Mouse (Mus musculus): Measurements from ENCODE around the gene Tcp10c. TPM values are rescaled to one million over a fixed set of nuclear protein-coding genes. Genes with fewer than 3 reads are reported as not detected.
"Not testable (repeated sequence)": the region's sequence is repeated elsewhere in the genome, so short reads cannot be mapped to it uniquely, and the experiment has no call there.

Gene Tcp10c
- polyA plus RNA-seq (2021) = 0.08 TPM

GRCm38 (mm10) chr17:13354521-13354920, at the start of gene Tcp10c:
Tcp10c (plus strand) TSS chr17:13354572.
- CTCF ChIA-PET; in situ Hi-C loops (cut with MboI; ENCODE audit: low pct_unique_long_range_greater_than_20kb); POLR2A ChIA-PET; H3K27me3 ChIP-seq; ATAC-seq; DNase-seq (ENCODE audit: low read depth, low spot score): not testable (repeated sequence)

DNA sequence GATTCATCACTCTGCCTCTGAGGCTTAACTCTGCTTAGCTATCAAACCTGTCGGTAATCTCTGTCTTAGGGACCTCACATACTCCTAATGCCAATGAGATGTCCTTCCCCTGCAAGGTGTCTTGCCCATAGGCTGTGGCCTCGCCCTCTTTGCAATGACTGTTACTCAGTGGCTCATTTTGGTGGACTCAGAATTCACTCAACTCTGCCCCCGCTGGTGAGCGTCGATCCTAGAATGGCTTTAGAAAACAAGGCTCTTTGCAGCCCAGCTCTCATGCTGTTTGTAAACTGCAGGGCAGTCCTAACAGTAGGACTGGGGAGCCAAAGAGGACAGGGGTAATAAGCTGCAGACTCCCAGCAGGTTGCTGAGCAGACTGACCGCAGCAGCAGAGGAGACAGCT, 46.5 kb upstream of the Tcp10c start:
- POLR2A ChIA-PET; H3K27me3 ChIP-seq; in situ Hi-C loops (cut with MboI; ENCODE audit: low pct_unique_long_range_greater_than_20kb); CTCF ChIA-PET; DNase-seq (ENCODE audit: low read depth, low spot score): not testable (repeated sequence)
- peak; percentile 84 for ATAC-seq

- CTCF ChIA-PET; in situ Hi-C loops (cut with MboI; ENCODE audit: low pct_unique_long_range_greater_than_20kb); POLR2A ChIA-PET; DNase-seq (ENCODE audit: low read depth, low spot score); H3K27me3 ChIP-seq: not testable (repeated sequence)
- peak; percentile 45 for ATAC-seq
Measured at GRCm38 (mm10) chr17:13308344-13308743, 46.0 kb upstream of the Tcp10c start.

- H3K27me3 ChIP-seq; CTCF ChIA-PET; POLR2A ChIA-PET; DNase-seq (ENCODE audit: low read depth, low spot score); in situ Hi-C loops (cut with MboI; ENCODE audit: low pct_unique_long_range_greater_than_20kb): not testable (repeated sequence)
- peak; percentile 13 for ATAC-seq
Measured at GRCm38 (mm10) chr17:13308746-13309145, 45.6 kb upstream of the Tcp10c start.

GRCm38 (mm10) chr17:13309182-13309631, 45.2 kb upstream of the Tcp10c start:
- in situ Hi-C loops (cut with MboI; ENCODE audit: low pct_unique_long_range_greater_than_20kb); DNase-seq (ENCODE audit: low read depth, low spot score); CTCF ChIA-PET; POLR2A ChIA-PET; ATAC-seq; H3K27me3 ChIP-seq: not testable (repeated sequence)

DNA sequence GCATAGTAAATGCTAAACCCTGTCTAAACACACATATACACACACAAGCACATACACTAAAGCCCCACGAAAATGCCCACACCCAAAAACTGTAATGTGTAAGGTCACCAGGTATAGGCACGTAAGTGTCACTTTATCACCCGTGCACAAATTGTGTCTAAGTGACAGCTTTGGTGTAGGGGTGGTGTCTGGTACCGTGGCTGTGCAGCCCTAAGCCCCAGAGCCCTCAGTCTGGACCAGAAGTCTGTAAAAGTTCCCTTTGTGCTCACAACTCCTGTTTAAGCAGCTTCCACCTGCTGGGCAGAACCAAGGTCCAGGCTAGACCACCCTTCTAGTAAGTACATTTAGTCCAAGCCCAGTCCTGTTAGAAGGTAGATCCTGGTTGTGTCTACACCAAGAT, 24.4 kb upstream of the Tcp10c start:
- H3K27me3 ChIP-seq; in situ Hi-C loops (cut with MboI; ENCODE audit: low pct_unique_long_range_greater_than_20kb); POLR2A ChIA-PET; DNase-seq (ENCODE audit: low read depth, low spot score); CTCF ChIA-PET; ATAC-seq: not testable (repeated sequence)

DNA sequence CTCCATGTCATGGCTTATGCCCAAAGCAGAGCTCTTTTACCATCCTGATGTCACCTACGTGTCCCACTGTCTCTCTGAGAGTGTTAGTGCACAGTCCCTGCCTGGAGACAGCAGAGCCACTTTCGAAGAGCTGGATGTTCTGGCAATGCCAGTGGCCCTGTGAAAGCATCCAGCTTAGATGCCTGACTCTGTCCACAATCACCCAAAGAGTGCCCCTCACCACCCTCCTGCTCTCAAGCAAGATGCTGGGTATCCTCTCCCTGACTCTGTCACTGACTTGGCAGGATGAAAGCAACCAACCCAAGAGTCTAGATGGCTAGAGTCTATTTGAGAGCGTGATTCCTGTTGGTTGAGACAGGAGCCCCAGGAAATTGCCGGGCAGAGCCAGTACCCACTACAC, 23.2 kb upstream of the Tcp10c start:
- H3K27me3 ChIP-seq; CTCF ChIA-PET; POLR2A ChIA-PET; in situ Hi-C loops (cut with MboI; ENCODE audit: low pct_unique_long_range_greater_than_20kb); ATAC-seq; DNase-seq (ENCODE audit: low read depth, low spot score): not testable (repeated sequence)

DNA sequence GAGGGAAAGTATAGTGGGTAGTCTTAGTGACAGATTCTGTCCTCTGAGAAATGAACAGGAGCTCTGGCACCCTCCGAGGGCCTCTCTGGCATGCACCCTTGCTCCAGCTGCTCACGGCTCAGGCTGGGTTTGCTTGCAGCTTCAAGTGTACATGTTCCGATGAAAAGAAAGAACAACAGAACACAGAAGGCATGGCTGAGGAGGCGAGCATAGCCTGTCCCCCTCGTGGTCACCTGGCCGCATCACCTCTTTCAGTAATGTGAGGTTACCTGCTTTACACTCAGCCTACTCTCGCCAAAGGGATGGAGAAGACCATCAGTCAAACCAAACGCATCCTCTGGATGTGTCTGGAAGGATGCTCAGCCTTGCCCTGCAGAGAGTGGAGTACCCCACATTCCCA, 21.9 kb upstream of the Tcp10c start:
- POLR2A ChIA-PET; in situ Hi-C loops (cut with MboI; ENCODE audit: low pct_unique_long_range_greater_than_20kb); CTCF ChIA-PET; ATAC-seq; H3K27me3 ChIP-seq; DNase-seq (ENCODE audit: low read depth, low spot score): not testable (repeated sequence)

- ATAC-seq = peak; percentile 87
- POLR2A ChIA-PET; CTCF ChIA-PET; in situ Hi-C loops (cut with MboI; ENCODE audit: low pct_unique_long_range_greater_than_20kb); H3K27me3 ChIP-seq: not testable (repeated sequence)
- TF ChIP-seq CTCF (IDR thresholded peaks at IDR 0.05) = peak; percentile 53
- peak; percentile 0 for DNase-seq (ENCODE audit: low read depth, low spot score)
Measured at GRCm38 (mm10) chr17:13336979-13337749, 17.2 kb upstream of the Tcp10c start.

GRCm38 (mm10) chr17:13337931-13338330, 16.4 kb upstream of the Tcp10c start:
- POLR2A ChIA-PET; CTCF ChIA-PET; in situ Hi-C loops (cut with MboI; ENCODE audit: low pct_unique_long_range_greater_than_20kb); H3K27me3 ChIP-seq; DNase-seq (ENCODE audit: low read depth, low spot score); ATAC-seq: not testable (repeated sequence)

- DNase-seq (ENCODE audit: low read depth, low spot score); ATAC-seq; H3K27me3 ChIP-seq; in situ Hi-C loops (cut with MboI; ENCODE audit: low pct_unique_long_range_greater_than_20kb); CTCF ChIA-PET; POLR2A ChIA-PET: not testable (repeated sequence)
Measured at GRCm38 (mm10) chr17:13340071-13340470, 14.3 kb upstream of the Tcp10c start.

DNA sequence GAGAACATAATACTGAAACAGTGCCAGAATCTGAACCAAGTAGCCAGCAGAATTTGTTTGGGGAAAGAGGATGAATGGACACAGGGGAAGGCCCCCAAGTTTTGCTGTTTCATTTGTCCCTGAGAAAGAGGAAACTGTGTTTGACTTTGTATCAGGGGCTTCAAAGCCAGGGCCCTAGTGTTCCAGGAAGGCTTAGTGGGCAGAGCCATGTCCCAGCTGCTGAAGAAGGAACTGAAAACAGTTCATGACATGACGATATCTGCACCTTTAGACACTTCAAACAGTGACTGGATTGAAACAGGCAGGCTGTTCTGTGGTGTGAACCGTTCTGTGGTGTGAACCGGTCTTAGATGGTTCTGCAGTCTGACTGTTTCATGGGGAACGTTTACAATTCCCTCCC, 8.4 kb upstream of the Tcp10c start:
- POLR2A ChIA-PET; in situ Hi-C loops (cut with MboI; ENCODE audit: low pct_unique_long_range_greater_than_20kb); ATAC-seq; CTCF ChIA-PET; H3K27me3 ChIP-seq; DNase-seq (ENCODE audit: low read depth, low spot score): not testable (repeated sequence)

GRCm38 (mm10) chr17:13349563-13349962, 4.8 kb upstream of the Tcp10c start:
- POLR2A ChIA-PET; in situ Hi-C loops (cut with MboI; ENCODE audit: low pct_unique_long_range_greater_than_20kb); CTCF ChIA-PET; H3K27me3 ChIP-seq; ATAC-seq: not testable (repeated sequence)
- peak; percentile 1 for DNase-seq (ENCODE audit: low read depth, low spot score)

DNA sequence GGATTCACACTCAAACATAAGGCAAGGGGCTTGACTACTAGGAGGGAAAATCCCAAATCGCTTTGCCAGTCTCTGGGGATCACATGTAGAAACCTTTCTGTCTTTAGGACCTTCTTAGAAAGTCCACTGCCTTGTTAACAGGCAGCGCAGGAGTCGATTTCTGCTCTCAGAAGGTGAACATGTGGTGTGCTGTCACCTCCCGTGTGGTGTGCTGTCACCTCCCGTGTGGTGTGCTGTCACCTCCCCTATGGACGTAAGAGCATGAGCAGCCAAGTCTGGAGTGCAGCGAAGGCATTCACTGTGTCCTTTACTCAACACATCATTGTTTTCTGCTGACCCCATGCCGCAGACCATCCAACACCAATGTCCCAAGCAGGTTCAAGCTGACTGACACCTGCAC, 1.1 kb upstream of the Tcp10c start:
- ATAC-seq; CTCF ChIA-PET; POLR2A ChIA-PET; in situ Hi-C loops (cut with MboI; ENCODE audit: low pct_unique_long_range_greater_than_20kb); DNase-seq (ENCODE audit: low read depth, low spot score); H3K27me3 ChIP-seq: not testable (repeated sequence)

GRCm38 (mm10) chr17:13362489-13362888, 8.1 kb downstream of the Tcp10c start:
- in situ Hi-C loops (cut with MboI; ENCODE audit: low pct_unique_long_range_greater_than_20kb); DNase-seq (ENCODE audit: low read depth, low spot score); CTCF ChIA-PET; POLR2A ChIA-PET; H3K27me3 ChIP-seq; ATAC-seq: not testable (repeated sequence)

- H3K27me3 ChIP-seq; DNase-seq (ENCODE audit: low read depth, low spot score); CTCF ChIA-PET; ATAC-seq; in situ Hi-C loops (cut with MboI; ENCODE audit: low pct_unique_long_range_greater_than_20kb); POLR2A ChIA-PET: not testable (repeated sequence)
Measured at GRCm38 (mm10) chr17:13363773-13364172, 9.4 kb downstream of the Tcp10c start.

Data from Patski (cell line).